Mouse (Mus musculus): Measurements from ENCODE around the gene Stat5b. TPM values are rescaled to one million over a fixed set of nuclear protein-coding genes. Genes with fewer than 3 reads are reported as not detected.
A peak's percentile ranks its signal among the peaks of the same experiment; 100 is the strongest.

Stat5b gene
- polyA plus RNA-seq, 1 experiment from 2014 or later: 33.7 TPM

DNA sequence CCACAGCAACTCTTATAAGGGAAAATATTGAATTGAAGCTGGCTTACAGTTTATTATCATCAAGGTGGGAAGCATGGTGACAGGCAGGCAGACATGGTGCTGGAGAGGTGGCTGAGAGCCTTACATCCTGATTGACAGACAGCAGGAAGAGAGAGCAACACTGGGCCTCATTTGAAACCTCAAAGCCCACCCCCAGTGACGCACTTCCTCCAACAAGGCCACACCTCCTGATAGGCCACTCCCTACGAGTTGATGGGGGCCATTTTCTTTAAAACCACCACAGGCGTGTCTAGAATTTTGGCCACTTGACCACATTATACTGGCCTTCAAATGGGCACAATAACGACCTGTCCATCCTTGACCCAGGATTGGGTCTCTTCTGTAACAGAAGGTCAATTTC lies 76.3 kb downstream of the Stat5b start:
- Histone ChIP-seq H3K36me3 (peaks cover 8% of the 10 kb centered on the region), H3K27me3 (replicated peaks) (no peaks in the 10 kb centered on the region), H3K27ac (no peak overlapping the region), H3K9ac (no peak overlapping the region), H3K9me3 (replicated peaks) (no peaks in the 10 kb centered on the region), H3K4me1 (peaks cover 12% of the 10 kb centered on the region), H3K4me2 (no peak overlapping the region), H3K4me3 (no peak overlapping the region)
- WGBS (ENCODE audit: insufficient replicate concordance): 61% methylated on average over 4 of the region's 4 CpGs
- ATAC-seq: no peak

DNA sequence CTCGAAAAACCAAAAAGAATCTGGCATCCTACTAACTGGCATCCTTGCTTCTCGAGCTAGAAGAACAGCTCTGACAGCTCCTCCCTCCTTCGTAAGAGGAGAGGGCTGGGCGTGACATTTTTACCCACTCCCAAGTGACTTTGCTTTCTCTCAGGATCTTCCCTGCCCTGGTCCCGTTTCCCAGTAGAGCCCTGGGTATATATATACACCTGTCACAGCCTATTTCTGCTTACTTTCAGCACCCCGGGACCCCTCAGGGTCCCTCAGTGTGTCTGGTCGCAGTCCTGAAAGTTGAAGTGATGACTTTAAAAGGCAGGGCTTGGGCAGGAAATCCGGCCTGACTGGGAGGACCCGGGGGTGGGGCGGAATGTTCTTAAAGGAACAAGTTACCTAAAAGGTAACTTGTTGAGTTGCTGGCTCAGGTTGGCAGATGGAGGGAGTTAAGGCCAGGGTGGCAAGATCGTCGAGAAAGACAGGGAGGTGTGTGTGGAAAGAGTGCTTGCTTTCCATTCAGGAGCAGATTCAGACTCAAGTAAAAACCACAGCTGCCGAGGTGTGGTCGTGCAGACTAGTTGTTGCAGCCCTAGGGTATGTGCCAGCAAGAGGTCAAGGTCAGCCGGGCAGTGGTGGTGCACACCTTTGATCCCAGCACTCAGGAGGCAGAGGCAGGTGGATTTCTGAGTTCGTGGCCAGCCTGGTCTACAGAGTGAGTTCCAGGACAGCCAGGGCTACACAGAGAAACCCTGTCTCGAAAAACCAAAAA lies 79.7 kb downstream of the Stat5b start, which contains the start of gene Ghdc:
Ghdc (minus strand) TSS at position 312 of the 763 bp plus-strand sequence.
- Histone ChIP-seq H3K9me3 (replicated peaks) (no peaks in the 10 kb centered on the region), H3K9ac (peak within 1 kb of the TSS; percentile 62), H3K4me2 (peak within 1 kb of the TSS; percentile 71), H3K27me3 (replicated peaks) (no peaks in the 10 kb centered on the region), H3K4me3 (peak within 1 kb of the TSS; percentile 61), H3K27ac (0 out of 2 replicates have a peak within 1 kb of the TSS, but pooled peaks have one; percentile 36), H3K4me1 (peaks cover 12% of the 10 kb centered on the region), H3K36me3 (no peaks in the 10 kb centered on the region)
- WGBS (ENCODE audit: insufficient replicate concordance): 7% methylated on average over 17 of the region's 17 CpGs
- peak; percentile 57 for ATAC-seq

DNA sequence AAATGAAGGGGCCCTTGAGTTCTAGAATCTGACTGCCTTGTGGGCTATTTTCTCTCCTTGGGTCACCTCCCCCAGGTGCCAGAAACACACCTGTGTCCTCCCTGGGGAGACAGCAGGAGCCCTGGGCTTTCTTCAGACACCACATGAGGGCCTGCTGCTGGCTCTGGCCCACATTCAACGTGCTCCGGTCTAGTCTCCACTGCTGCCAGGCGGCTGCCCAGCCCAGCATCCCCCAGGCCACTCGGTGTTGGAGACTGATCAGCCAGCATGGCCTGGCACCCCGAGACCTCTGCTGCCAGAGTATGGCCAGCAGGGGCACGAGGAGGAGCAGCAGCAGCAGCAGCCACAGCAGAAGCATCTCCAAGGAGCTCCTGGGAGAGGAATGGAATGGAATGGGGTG lies 80.5 kb downstream of the Stat5b start:
- no peaks in the 10 kb centered on the region for H3K9me3 ChIP-seq (replicated peaks)
- H3K9ac ChIP-seq: no peak overlapping the region
- no peak for ATAC-seq
- no peak overlapping the region for H3K27ac ChIP-seq
- H3K4me2 ChIP-seq: peak overlapping the region; percentile 71
- peak overlapping the region; percentile 61 for H3K4me3 ChIP-seq
- H3K4me1 ChIP-seq: peaks cover 12% of the 10 kb centered on the region
- no peaks in the 10 kb centered on the region for H3K27me3 ChIP-seq (replicated peaks)
- no peaks in the 10 kb centered on the region for H3K36me3 ChIP-seq
- 58% methylated on average over 6 of the region's 6 CpGs for WGBS (ENCODE audit: insufficient replicate concordance)

DNA sequence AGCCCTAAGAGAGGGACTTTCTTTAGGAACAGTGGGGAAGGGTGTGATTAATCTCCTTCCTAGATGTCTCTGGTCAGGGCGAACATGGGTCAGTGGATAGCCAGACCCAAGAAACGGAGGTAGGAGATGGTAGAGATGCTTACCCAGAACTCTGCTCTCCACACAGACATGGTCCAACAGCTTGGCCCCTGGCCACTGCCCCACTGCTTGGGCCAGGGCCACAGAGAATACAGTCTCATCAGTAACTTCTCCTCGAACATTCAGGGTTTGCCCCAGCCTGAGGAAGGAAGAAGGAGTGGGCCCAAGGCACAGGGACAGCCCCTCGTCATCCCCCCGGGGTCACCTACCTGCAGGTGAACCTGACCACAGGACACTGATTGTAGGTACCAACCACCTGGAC lies 82.7 kb downstream of the Stat5b start:
- no peak overlapping the region for H3K4me2 ChIP-seq
- no peak for ATAC-seq
- H3K4me3 ChIP-seq: no peak overlapping the region
- H3K36me3 ChIP-seq: no peaks in the 10 kb centered on the region
- 86% methylated on average over 5 of the region's 5 CpGs for WGBS (ENCODE audit: insufficient replicate concordance)
- no peaks in the 10 kb centered on the region for H3K9me3 ChIP-seq (replicated peaks)
- H3K9ac ChIP-seq: no peak overlapping the region
- no peak overlapping the region for H3K27ac ChIP-seq
- H3K4me1 ChIP-seq: peaks cover 12% of the 10 kb centered on the region
- peaks cover 9% of the 10 kb centered on the region for H3K27me3 ChIP-seq (replicated peaks)

DNA sequence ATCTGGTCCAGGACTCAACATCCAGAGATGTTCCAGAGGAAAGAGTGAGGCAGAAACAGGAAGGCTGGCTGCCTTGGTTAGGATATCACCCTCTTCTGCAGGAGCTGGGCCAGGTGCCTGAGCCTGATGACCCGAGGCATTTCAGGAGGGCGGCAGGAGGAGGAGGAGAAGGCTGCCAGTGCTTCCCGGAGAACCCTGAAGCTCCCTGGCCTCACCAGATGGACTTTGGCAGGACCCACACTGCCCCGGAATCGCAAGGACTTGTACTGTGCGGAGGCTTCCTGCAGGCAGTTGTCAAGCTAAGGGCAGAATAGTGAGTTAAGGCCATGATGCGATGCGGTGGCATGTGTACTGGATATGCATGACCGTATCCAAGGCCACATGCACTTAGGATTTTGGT lies 83.8 kb downstream of the Stat5b start:
- Histone ChIP-seq H3K36me3 (no peaks in the 10 kb centered on the region), H3K4me2 (no peak overlapping the region), H3K9ac (no peak overlapping the region), H3K27me3 (replicated peaks) (peaks cover 20% of the 10 kb centered on the region), H3K9me3 (replicated peaks) (no peaks in the 10 kb centered on the region), H3K27ac (no peak overlapping the region), H3K4me1 (peaks cover 16% of the 10 kb centered on the region), H3K4me3 (no peak overlapping the region)
- 74% methylated on average over 9 of the region's 9 CpGs for WGBS (ENCODE audit: insufficient replicate concordance)
- no peak for ATAC-seq

DNA sequence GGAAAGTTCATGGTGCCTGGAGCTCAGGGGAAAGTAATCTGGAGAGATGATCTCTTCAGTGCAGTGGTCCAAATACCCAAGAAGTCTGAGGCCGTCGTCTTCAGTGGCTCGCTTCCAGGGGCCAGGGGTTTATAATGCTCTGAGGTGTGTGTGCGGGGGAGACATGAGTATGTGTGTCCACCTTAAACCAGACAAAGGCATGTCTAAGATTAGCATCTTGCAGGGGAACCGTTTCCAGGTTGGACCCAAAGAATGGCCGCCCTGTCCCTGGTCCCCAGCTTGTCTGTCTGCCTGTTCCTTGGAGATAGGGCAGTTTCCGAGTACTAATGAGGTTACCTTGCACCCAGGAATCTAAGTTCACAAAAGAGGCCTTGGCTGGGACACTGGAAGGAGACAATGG lies 87.7 kb downstream of the Stat5b start, which contains the start of gene Hcrt:
Hcrt (minus strand) TSS at position 101 of the 400 bp plus-strand sequence.
- peak within 1 kb of the TSS; percentile 55 for H3K4me3 ChIP-seq
- H3K4me1 ChIP-seq: peaks cover 29% of the 10 kb centered on the region
- 74% methylated on average over 7 of the region's 7 CpGs for WGBS (ENCODE audit: insufficient replicate concordance)
- peak within 1 kb of the TSS; percentile 85 for H3K4me2 ChIP-seq
- H3K27ac ChIP-seq: no peak within 1 kb of the TSS
- no peaks in the 10 kb centered on the region for H3K9me3 ChIP-seq (replicated peaks)
- H3K27me3 ChIP-seq (replicated peaks): peaks cover 55% of the 10 kb centered on the region
- peak within 1 kb of the TSS; percentile 63 for H3K9ac ChIP-seq
- no peaks in the 10 kb centered on the region for H3K36me3 ChIP-seq
- no peak for ATAC-seq

DNA sequence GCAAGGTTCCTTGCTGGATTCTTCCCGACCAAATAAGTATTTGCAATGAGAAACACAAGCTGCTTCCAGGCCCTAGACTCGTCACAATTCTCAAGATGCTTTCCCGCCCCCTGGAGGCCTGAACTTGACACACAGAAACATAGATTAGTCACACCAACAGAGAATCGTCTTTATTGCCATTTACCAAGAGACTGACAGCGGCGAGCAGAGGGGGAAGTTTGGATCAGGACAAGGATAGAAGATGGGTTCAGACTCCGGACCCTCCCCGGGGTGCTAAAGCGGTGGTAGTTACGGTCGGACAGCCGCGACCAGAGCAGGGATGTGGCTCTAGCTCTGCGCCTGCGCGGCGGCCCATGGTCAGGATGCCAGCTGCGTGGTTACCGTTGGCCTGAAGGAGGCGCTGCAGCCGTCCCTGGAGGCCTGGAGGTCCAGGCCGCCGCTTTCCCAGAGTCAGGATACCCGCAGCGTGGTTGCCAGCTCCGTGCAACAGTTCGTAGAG lies 88.9 kb downstream of the Stat5b start:
- H3K9me3 ChIP-seq (replicated peaks): no peaks in the 10 kb centered on the region
- no peaks in the 10 kb centered on the region for H3K36me3 ChIP-seq
- H3K9ac ChIP-seq: peak overlapping the region; percentile 63
- peak overlapping the region; percentile 55 for H3K4me3 ChIP-seq
- under 1% methylated on average over 27 of the region's 27 CpGs for WGBS (ENCODE audit: insufficient replicate concordance)
- peak; percentile 64 for ATAC-seq
- peaks cover 29% of the 10 kb centered on the region for H3K4me1 ChIP-seq
- peaks cover 67% of the 10 kb centered on the region for H3K27me3 ChIP-seq (replicated peaks)
- H3K27ac ChIP-seq: no peak overlapping the region
- peak overlapping the region; percentile 85 for H3K4me2 ChIP-seq

DNA sequence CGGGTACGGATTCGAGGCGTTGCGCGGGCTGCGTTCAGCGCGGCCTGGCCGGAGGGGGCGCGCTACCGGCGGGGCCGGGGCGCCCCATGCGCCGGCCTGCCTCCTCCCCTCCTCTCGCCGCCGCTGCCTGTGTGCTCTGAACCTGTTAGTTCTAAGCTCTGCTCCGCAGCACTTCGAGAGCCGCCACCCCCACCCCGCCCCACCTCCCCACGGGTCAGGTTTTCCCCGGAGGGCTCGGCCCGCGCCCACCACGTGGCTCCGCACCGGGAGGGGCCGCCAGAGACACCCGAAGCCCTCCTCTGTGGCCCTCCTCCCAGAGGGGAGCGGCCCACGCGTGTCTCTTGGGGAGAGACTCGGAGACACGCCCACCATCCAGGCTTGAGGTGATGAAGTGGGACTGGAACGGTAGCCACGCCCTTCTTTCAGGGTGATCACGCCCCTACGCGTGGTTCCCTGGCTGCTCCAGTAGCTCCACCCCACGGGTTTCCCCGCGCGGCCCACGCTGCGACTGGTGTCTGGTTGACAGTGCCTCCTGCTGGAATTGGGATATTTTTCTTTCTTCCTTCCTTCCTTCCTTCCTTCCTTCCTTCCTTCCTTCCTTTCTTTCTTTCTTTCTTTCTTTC lies 90.8 kb downstream of the Stat5b start, which contains the start of gene Kcnh4:
Kcnh4 (minus strand) TSS at position 332 of the 623 bp plus-strand sequence.
- H3K27me3 ChIP-seq (replicated peaks): peaks cover 86% of the 10 kb centered on the region
- peaks cover 29% of the 10 kb centered on the region for H3K4me1 ChIP-seq
- H3K27ac ChIP-seq: no peak within 1 kb of the TSS
- no peak within 1 kb of the TSS for H3K9ac ChIP-seq
- ATAC-seq: no peak
- H3K4me2 ChIP-seq: peak within 1 kb of the TSS; percentile 78
- H3K9me3 ChIP-seq (replicated peaks): no peaks in the 10 kb centered on the region
- WGBS (ENCODE audit: insufficient replicate concordance): 2% methylated on average over 51 of the region's 51 CpGs
- peak within 1 kb of the TSS; percentile 47 for H3K4me3 ChIP-seq
- no peaks in the 10 kb centered on the region for H3K36me3 ChIP-seq

DNA sequence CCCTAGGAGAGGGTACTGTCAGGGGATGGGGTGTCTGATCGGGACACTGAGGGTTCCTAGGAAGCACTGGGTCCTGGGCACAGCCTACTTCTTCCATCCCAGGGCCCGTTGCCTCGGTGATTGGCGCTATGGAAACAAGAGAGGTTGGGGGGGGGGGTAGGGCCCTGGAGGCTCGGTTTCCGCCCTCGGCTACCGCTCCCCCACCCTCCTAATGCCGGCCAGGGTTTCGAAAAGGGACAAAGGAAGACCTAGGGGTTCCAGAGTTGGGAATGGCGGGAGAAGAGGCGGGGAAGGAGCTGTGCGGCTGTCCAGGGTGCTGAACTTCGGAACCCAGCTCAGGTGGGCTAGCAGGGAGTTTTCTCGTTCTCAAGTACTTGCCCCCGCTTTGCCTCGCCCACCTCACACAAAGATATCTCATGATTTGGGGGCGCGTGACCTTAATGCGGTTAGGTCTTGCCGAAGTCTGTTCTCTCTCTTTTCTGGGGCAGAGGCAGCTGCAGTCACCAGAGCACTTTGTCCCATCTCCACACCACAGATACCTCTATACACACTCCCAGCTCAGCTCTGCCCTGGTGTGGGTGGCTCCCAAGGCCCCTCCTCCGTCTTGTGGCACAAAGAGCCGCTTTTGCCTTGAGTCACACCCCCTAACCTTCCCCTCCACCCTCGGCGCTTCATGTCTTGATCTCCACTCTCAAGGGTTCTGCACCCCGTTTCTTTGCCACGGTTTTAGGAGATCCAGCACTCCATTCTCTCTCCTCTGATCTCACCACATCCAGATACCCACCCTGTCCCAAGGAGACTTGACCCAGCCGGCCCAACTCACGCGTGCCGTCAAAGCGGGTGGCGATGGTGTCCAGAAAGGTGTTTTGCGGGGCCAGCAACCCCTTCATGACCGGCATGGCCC lies 91.6 kb downstream of the Stat5b start:
- no peak for ATAC-seq
- Histone ChIP-seq H3K9ac (no peak overlapping the region), H3K4me3 (peak overlapping the region; percentile 47), H3K27ac (no peak overlapping the region), H3K9me3 (replicated peaks) (no peaks in the 10 kb centered on the region), H3K4me1 (peaks cover 29% of the 10 kb centered on the region), H3K27me3 (replicated peaks) (peaks cover 91% of the 10 kb centered on the region), H3K36me3 (no peaks in the 10 kb centered on the region), H3K4me2 (peak overlapping the region; percentile 78)
- 5% methylated on average over 35 of the region's 35 CpGs for whole genome bisulfite sequencing (ENCODE audit: insufficient replicate concordance)

DNA sequence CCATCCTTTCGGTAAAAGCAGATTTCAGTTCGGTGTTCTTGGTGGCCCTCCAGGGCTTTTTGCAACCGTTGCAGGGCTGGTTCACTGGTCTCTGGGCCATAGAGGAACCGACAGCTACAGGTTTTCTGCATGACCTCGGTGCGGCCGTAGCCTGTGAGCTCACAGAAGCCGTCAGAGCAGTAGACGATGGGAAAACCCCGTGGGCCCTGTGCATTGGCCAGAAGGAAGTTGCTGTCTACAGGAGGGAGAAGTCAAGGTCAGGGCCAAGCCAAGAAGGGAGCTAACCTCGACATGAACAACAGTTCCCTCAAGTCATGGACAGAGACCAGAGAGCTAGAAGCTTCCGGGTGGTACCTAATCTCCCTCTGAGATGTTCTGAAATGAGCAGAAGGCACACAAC lies 93.0 kb downstream of the Stat5b start:
- no peak for ATAC-seq
- 59% methylated on average over 12 of the region's 12 CpGs for WGBS (ENCODE audit: insufficient replicate concordance)
- H3K9ac ChIP-seq: no peak overlapping the region
- no peak overlapping the region for H3K4me3 ChIP-seq
- H3K9me3 ChIP-seq (replicated peaks): no peaks in the 10 kb centered on the region
- peaks cover 95% of the 10 kb centered on the region for H3K27me3 ChIP-seq (replicated peaks)
- H3K4me1 ChIP-seq: peaks cover 29% of the 10 kb centered on the region
- H3K4me2 ChIP-seq: no peak overlapping the region
- no peak overlapping the region for H3K27ac ChIP-seq
- no peaks in the 10 kb centered on the region for H3K36me3 ChIP-seq

DNA sequence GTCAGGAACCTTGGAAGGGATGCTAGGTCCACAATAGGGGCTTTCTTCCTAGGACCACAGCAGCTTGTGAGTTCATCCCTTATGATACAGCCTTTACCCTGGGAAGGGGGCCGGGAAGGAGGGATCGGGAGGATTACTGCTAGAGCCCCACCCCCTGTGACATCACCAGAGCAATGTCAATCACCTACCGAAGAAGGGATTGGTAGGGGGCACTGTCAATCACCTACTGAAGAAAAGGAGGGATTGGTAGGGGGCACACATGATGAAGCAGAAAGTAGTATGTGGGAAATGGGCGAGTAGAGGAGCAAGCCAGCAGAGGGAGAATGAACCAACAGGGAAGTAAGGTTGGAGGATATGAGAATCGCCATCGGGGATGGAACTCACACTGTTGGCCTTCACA lies 94.0 kb downstream of the Stat5b start:
- 46% methylated on average over 6 of the region's 6 CpGs for WGBS (ENCODE audit: insufficient replicate concordance)
- H3K27ac ChIP-seq: no peak overlapping the region
- H3K9ac ChIP-seq: no peak overlapping the region
- H3K36me3 ChIP-seq: no peaks in the 10 kb centered on the region
- no peak overlapping the region for H3K4me2 ChIP-seq
- H3K4me3 ChIP-seq: no peak overlapping the region
- ATAC-seq: no peak
- H3K4me1 ChIP-seq: peaks cover 22% of the 10 kb centered on the region
- no peaks in the 10 kb centered on the region for H3K9me3 ChIP-seq (replicated peaks)
- peaks cover 97% of the 10 kb centered on the region for H3K27me3 ChIP-seq (replicated peaks)

Data from liver, embryonic 12.5 days (tissue).